Mouse (Mus musculus): ENCODE measurements around the gene Adcy5.

DNA sequence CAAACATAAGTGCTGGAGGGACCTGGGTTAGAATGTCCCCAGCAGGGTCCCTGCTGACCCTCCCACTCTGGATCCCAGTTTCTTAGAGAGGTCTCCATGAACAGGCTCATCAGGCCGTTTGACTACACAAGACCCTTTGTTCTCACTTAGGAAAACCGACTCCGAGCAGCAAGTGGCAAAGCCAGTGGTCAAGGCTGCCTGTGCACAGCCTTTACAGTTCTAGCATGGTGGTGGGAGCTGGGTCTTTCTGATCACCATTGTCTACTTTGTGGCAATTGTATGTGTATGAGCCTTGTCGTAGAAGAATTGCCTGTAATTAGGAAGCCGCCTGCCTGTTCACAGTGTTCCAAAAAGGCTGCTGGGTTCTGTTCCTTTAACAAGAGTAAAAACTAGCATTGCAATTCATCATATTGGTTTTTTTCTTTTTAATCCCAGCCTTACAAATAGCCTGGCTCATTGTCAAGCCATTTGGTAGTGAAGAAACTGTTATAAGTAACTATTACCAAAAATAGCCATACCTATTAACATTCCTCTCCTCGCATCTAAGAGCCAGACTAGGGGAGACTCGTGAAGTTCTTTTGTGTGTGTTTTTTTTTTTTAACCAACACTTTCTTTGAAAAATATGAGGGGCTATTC is 44.9 kb upstream of the Adcy5 start:
- TF ChIP-seq TCF12 (IDR thresholded peaks at IDR 0.05; ENCODE audit: insufficient read depth, poor library complexity, severe bottlenecking): no peak
- no peak for TF ChIP-seq POLR2A (IDR thresholded peaks at IDR 0.05; ENCODE audit: insufficient read length, low read depth)
- no peak for TF ChIP-seq USF1 (IDR thresholded peaks at IDR 0.05; ENCODE audit: low read depth)
- no peak for TF ChIP-seq POLR2AphosphoS2 (IDR thresholded peaks at IDR 0.05; ENCODE audit: insufficient read length, low read depth)
- no peak for TF ChIP-seq MYOG (IDR thresholded peaks at IDR 0.05; ENCODE audit: control insufficient read depth in 1 of 3, insufficient read depth in 1 of 3, insufficient read length in 2 of 3, low read depth in 2 of 3)
- TF ChIP-seq MYOD1 (IDR thresholded peaks at IDR 0.05; ENCODE audit: control insufficient read depth in 1 of 3, insufficient read length in 2 of 3, low read depth in 2 of 3): no peak
- TF ChIP-seq REST (IDR thresholded peaks at IDR 0.05; ENCODE audit: insufficient read depth, insufficient read length): no peak
- TF ChIP-seq SRF (IDR thresholded peaks at IDR 0.05; ENCODE audit: control insufficient read depth, insufficient read length, low read depth): no peak
- no peak for TF ChIP-seq MAX (IDR thresholded peaks at IDR 0.05; ENCODE audit: low read depth)
